Mouse (Mus musculus) ES-E14 (cell line): ENCODE measurements around the gene Gm3383. TPM values are rescaled to one million over a fixed set of nuclear protein-coding genes. Genes with fewer than 3 reads are reported as not detected.
"Not testable (repeated sequence)": the region's sequence is repeated elsewhere in the genome, so short reads cannot be mapped to it uniquely, and the experiment has no call there.

ENCODE experiments used
- DNase-seq: peaks from one replicate; pipeline ENCODE4 v3.0.0-alpha.2; 2013; ENCODE audit warnings: low read depth, low spot score
- H3K27ac ChIP-seq: 2 replicates; pipeline ENCODE4 v1.5.1; 2012; ENCODE audit warnings: low read depth, mild to moderate bottlenecking, low read length, moderate library complexity, mixed read lengths; ENCODE audit not compliant: poor library complexity, insufficient read depth, severe bottlenecking
- H3K36me3 ChIP-seq: 2 replicates; pipeline ENCODE4 v1.6.1; 2012; ENCODE audit warnings: mild to moderate bottlenecking, low read length, moderate library complexity, mixed read lengths; ENCODE audit not compliant: control insufficient read depth, poor library complexity, insufficient read depth, severe bottlenecking
- H3K4me1 ChIP-seq, 2 experiments: fragments of 150-350 bp in 1 of 2; sonication (generic) in 1 of 2; 2 replicates each; pipeline ENCODE4 v1.6.1; 2012; ENCODE audit warnings: low read length in 2 of 2, mild to moderate bottlenecking in 1 of 2, mixed read lengths in 1 of 2; ENCODE audit not compliant: control insufficient read depth in 2 of 2, insufficient read depth in 2 of 2, poor library complexity in 1 of 2
- H3K4me3 ChIP-seq, 2 experiments: fragments of 150-350 bp in 1 of 2; sonication (generic) in 1 of 2; 2 replicates each; pipeline ENCODE4 v1.5.1; 2012; ENCODE audit warnings: low read length in 2 of 2, low read depth in 1 of 2, mild to moderate bottlenecking in 1 of 2, mixed read lengths in 1 of 2; ENCODE audit not compliant: insufficient read depth in 1 of 2, poor library complexity in 1 of 2, severe bottlenecking in 1 of 2
- H3K9ac ChIP-seq: 2 replicates; pipeline ENCODE4 v1.6.1; 2012; ENCODE audit warnings: low read depth, mild to moderate bottlenecking, low read length, mixed read lengths; ENCODE audit not compliant: poor library complexity, insufficient read depth, severe bottlenecking
- H3K9me3 ChIP-seq: fragments of 150-350 bp; sonication (generic); 2 replicates; pipeline ENCODE4 v1.6.1; 2012; ENCODE audit warnings: low read depth, mild to moderate bottlenecking, low read length; ENCODE audit not compliant: control insufficient read depth, insufficient read depth
- in situ Hi-C, 2 experiments: fragments of 600-800 bp; cut with MboI; formaldehyde crosslinking; loops; one replicate each; pipeline ENCODE4 v1.15.1; 2025; ENCODE audit warnings: low sequenced_read_pairs in 2 of 2, inconsistent platforms in 1 of 2; ENCODE audit not compliant: unreplicated experiment in 2 of 2
- total RNA-seq: library from RNA; depleted of rRNA; stranded (reverse); fragments of 300-350 nt; gene quantifications from 2 replicates; pipeline ENCODE4 v1.2.3, GENCODE M21; 2012; rRNA removed

The Gm3383 gene
- 8.6 and 12.5 TPM in 2 replicates for total RNA-seq

DNA sequence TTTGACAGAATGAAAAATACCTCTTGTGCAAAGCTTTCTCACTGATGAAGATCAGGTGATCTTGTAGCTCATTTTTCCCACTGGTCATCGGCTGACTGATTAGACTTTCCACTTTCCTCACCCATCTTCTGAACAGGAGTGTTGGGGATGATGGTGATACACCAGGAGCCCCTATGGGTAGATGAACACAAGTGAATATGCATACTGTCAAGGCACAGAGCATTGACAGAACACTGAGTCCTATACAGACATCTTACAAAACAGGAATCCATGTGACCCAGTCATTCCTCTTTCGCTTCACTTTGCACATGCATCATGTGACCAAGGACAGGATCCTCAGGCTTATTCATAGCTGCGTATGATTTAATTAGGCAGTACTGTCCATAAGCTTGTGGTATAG is at the start of gene Gm3383:
TSS of gene Gm3383 (minus strand) at position 101 of the 400 bp plus-strand sequence.
- H3K27ac ChIP-seq, H3K36me3 ChIP-seq, H3K4me1 ChIP-seq, H3K4me3 ChIP-seq, in situ Hi-C loops, H3K9me3 ChIP-seq, H3K9ac ChIP-seq, DNase-seq: not testable (repeated sequence)

DNA sequence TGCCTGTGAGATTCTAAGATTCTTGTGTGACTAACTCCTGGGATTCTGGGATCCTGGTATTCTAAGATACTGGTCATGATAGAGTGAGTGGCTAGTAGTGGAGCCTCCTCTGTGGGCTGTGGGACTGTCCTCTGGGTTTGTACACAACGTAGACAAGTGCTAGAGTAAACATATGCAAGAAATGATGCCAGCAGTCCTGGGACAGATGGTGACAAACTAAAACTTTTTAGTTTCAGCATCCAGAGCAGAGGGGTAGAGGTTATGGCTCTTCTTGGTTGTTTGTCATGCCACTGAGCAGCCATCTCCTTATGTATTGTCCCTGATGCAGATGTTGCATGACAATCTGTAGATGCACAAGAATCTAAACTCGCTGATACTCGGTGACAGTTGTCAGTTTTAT is 48.1 kb upstream of the Gm3383 start:
- DNase-seq, H3K9me3 ChIP-seq, H3K4me1 ChIP-seq, H3K27ac ChIP-seq, in situ Hi-C loops, H3K36me3 ChIP-seq, H3K4me3 ChIP-seq, H3K9ac ChIP-seq: not testable (repeated sequence)

DNA sequence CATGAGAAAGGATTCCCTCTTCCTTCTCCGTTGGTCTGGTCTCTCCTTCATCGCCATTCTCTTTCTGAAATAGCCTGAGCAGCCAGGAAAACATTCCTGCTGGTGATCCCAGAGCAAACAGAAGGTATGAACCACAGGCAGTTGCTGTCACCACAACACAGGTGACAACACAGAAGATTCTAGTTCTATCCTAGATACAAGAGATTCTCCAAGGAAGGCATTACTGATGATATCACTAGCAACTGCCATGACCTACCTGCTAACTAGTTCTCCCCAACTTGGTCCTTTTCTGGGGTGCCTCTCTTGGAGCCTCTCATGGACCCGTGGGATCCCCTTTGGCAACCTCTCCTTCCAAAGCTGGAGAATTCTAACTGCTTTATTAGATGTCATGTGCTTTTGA is 22.4 kb upstream of the Gm3383 start, which contains the start of gene Gm3424:
TSS of gene Gm3424 (minus strand) at position 101 of the 400 bp plus-strand sequence.
- in situ Hi-C loops, H3K4me1 ChIP-seq, H3K9me3 ChIP-seq, H3K27ac ChIP-seq, DNase-seq, H3K9ac ChIP-seq, H3K4me3 ChIP-seq, H3K36me3 ChIP-seq: not testable (repeated sequence)

DNA sequence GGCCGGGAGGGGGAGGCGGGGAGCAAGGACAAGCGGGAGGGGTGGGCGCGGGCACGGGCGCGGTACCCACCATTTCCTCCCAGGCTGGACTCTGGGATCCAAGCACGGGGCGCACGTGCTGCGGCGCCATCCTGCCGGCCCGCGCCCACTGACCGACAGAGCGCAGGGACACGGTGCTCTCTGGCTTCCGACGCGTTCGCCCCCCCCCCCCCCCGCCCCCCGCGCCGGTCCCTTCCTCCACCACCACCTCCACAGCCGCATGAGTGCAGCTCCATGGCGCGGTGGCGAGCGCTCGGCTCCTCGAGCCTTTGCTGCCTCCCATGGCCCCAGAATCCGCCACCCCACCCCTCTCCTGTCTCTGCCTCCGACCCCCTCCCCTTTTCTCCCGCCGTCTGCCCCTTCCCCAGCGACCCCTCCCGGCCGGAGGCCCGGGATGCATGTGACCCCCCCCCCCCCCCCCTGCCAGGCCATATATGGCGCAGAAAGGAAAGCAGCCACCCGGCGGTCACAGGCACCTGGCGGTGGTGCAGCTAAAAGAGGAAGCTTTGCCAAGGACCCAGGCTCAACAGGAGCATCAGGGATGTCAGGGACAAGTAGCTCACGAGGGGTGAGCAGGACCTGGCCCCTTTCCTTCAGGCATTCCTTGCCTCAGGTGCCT is 5.0 kb upstream of the Gm3383 start:
- DNase-seq, in situ Hi-C loops, H3K9ac ChIP-seq, H3K4me3 ChIP-seq, H3K4me1 ChIP-seq, H3K36me3 ChIP-seq, H3K9me3 ChIP-seq, H3K27ac ChIP-seq: not testable (repeated sequence)

DNA sequence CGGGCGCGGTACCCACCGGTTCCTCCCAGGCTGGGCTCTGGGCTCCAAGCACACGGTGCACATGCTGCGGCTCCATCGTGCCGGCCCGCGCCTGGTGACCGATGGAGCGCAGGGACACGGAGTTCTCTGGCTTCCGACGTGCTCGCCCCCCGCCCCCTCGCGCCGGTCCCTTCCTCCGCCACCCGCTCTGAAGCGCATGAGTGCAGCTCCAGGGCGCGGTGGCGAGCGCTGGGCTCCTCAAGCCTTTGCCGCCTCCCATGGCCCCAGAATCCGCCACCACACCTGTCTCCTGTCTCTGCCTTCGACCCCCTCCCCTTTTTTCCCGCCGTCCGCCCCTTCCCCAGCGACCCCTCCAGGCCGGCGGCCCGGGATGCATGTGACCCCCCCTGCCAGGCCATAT is 66.3 kb downstream of the Gm3383 start, which contains the start of gene Gm3373:
TSS of gene Gm3373 (minus strand) at position 101 of the 400 bp plus-strand sequence.
- in situ Hi-C loops, H3K27ac ChIP-seq, H3K9ac ChIP-seq, DNase-seq, H3K36me3 ChIP-seq, H3K9me3 ChIP-seq, H3K4me1 ChIP-seq, H3K4me3 ChIP-seq: not testable (repeated sequence)

DNA sequence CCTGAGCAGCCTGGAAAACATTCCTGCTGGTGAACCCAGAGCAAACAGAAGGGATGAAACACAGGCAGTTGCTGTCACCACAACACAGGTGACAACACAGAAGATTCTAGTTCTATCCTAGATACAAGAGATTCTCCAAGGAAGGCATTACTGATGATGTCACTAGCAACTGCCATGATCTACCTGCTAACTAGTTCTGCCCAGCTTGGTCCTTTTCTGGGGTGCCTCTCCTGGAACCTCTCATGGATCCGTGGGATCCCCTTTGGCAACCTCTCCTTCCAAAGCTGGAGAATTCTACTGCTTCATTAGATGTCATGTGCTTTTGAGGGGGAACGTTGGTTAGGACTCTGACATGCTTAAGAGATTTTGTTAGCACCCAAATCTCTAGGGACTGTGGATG is 120.4 kb downstream of the Gm3383 start, which contains the start of gene Gm9603:
TSS of gene Gm9603 (minus strand) at position 101 of the 400 bp plus-strand sequence.
- not testable (repeated sequence) for H3K4me1 ChIP-seq

DNA sequence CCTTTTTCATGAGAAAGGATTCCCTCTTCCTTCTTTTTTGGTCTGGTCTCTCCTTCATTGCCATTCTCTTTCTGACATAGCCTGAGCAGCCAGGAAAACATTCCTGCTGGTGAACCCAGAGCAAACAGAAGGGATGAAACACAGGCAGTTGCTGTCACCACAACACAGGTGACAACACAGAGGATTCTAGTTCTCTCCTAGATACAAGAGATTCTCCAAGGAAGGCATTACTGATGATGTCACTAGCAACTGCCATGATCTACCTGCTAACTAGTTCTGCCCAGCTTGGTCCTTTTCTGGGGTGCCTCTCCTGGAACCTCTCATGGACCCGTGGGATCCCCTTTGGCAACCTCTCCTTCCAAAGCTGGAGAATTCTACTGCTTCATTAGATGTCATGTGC is 174.9 kb downstream of the Gm3383 start, which contains the start of gene Gm8265:
TSS of gene Gm8265 (minus strand) at position 101 of the 400 bp plus-strand sequence.
- H3K36me3 ChIP-seq, DNase-seq, H3K4me1 ChIP-seq, H3K9me3 ChIP-seq, in situ Hi-C loops, H3K4me3 ChIP-seq, H3K9ac ChIP-seq, H3K27ac ChIP-seq: not testable (repeated sequence)

More for the DNA sequence above, 120.4 kb downstream of the Gm3383 start, which contains the start of gene Gm9603:
- H3K4me3 ChIP-seq, DNase-seq, H3K9me3 ChIP-seq, H3K27ac ChIP-seq, in situ Hi-C loops, H3K36me3 ChIP-seq, H3K9ac ChIP-seq: not testable (repeated sequence)
